Mouse (Mus musculus) frontal cortex, adult (tissue): ENCODE data around the gene Tmem120a.

ENCODE experiments used
- ATAC-seq: cut with Nextera tagmentation; 2 replicates; pipeline ENCODE4 v1.9.2; 2017; ENCODE audit warnings: mild to moderate bottlenecking, moderate library complexity, mixed read lengths; ENCODE audit not compliant: low TSS enrichment

Gene Tmem120a

DNA sequence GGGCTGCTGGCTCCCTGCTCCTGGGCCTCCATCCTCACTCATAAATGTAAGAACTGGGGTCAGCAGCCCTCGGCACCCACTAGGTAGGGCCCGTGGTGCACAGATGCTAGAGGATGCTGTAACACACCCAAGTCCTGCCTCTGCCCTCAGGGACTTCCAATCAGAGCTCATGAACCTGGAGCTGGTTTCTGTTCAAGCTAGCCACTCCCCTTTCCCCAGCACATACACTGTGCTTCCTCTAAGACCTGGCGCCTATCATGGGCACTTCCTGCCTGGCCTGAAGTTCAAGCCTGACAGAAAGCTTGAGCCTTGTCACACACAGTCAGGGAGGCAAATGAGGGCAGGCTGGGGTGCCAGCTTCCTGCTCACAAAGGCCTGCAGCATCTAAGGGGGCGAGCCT is 11.2 kb downstream of the Tmem120a start:
- no peak for ATAC-seq

DNA sequence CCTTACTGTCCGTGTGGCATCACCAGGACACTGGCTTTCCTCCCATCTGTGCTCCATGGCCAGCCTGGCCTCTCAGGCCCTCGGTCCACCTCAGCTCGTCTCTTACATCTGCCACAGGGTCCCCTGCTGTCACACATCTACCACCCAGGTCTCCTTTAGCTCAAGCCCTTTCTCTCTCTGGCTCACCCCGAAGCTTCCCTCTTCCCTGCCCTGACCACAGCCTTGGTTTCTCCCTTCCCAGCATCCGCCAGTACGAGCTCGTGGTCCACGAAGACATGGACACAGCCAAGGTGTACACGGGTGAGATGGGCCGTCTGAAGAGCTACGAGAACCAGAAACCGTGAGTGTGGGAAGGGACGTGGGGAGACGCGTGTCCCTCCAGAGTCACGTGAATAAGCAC is 12.9 kb downstream of the Tmem120a start:
- no peak for ATAC-seq

DNA sequence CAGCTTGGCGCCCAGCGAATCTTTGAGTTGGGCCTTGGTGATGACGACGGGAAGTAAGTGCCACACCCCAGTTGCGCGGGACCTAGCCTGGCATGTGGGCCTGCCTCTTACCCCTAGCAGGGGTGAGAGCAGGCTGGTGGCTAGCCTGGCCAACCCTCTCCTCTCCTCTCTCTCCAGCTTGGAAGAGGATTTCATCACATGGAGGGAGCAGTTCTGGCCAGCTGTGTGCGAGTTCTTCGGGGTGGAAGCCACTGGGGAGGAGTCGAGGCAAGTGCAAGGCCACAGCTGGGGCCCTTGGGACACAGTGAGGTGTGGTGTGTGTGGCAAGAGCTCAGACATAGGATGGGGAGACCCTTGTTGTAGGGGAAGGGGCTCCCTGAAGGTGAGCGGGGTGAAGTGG is 13.3 kb downstream of the Tmem120a start:
- no peak for ATAC-seq

DNA sequence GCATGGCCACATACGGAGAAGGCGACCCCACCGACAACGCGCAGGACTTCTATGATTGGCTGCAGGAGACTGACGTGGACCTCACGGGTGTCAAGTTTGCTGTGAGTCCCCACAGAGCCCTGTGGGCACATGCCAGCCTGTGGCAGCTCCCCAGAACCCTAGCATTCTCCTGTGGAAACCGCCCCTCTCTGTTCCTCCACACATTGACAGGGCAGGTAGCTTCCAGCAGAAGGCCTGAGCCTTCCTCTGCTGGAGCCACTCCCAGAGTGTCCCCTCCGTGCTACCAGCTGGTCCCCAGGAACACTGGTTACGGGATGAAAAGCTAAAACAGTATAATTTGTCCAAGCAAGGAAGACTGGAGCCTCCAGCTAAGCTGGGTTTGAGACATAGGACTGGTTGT is 14.0 kb downstream of the Tmem120a start:
- ATAC-seq, result no peak

DNA sequence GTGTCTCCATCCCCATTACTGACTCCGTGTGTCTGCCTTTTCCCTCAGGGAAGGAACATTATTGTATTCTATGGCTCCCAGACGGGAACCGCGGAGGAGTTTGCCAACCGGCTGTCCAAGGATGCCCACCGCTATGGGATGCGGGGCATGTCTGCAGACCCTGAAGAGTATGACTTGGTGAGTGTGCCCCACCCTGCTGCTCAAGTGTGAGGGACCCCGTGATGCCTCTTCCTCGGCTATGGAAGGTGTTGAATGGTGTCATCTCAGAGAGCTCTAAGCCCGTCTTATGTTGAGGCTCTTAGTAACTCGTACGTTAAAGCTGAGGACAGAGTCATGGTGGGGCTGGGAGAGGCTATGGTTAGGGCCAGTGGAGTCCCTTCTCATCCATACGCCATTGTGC is 14.9 kb downstream of the Tmem120a start:
- no peak for ATAC-seq

DNA sequence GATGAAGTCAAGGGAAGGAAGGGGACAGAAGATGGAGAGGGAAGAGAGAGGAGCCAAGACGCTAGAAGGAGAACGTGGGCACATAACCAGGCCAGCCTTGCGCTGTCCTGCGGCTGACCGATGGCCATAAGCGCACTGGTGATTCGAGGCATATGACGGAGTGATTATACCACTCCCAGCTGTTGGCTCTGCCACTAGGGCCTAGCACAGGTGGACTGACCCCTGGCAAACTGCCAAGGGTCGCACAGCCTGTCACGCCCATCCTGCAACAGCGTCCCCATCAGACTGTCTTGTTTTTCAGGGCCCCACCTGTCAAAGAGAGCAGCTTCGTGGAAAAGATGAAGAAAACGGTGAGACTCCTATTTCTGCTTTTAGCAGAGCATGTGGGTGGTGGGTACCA is 15.9 kb downstream of the Tmem120a start:
- no peak for ATAC-seq

DNA sequence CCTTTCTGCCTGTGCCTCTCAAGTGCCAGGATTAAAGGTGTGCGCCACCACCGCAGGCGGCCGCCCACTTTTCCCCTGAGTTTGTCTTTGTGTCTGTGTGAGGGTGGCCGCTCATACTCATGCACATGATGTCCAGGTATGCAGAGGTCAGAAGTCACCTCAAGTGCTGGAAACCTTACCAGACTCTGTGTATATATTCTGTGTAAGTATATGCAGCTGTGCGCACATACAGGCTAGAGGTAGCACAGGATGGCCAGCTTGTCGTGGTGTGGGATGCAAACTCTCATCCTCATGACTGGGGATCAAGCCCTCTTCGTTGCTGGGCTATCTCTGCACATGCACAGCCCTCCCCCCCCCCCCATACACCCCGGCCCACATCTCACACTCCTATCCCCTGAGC is 16.4 kb downstream of the Tmem120a start:
- ATAC-seq, result no peak

DNA sequence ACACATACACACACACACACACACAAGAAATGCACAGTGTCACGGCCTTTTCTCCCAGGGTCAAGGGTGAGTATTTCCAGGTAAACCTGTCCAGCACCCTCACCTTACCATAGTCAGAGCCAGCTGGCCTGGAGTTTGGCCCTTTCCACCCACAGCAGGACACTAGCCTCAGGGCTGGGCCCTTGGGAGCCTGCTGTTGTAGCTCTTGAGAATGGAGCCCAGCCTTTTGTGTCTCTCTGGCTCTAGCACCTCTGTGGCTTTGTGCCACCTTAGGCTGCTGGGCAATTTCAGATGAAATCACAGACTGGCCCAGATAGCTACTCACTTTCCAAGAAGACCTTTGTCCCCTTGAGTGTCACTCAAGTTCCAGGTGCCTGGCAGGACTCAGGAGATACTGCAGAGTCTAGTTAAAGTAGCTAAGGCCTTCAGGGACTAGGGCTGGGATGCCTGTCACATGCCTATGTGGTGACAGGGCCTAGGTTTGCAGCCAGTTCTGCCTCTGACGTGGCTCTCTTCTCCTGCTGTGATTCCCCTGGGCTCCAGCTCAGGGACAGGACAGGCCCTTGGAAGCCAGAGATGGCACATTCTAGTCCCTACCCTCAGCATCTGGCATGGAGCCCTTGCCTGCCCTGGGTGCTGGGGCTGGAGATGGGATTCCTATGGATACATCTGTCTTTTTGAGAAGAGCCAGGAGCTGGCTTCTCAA is 17.5 kb downstream of the Tmem120a start:
- no peak for ATAC-seq

DNA sequence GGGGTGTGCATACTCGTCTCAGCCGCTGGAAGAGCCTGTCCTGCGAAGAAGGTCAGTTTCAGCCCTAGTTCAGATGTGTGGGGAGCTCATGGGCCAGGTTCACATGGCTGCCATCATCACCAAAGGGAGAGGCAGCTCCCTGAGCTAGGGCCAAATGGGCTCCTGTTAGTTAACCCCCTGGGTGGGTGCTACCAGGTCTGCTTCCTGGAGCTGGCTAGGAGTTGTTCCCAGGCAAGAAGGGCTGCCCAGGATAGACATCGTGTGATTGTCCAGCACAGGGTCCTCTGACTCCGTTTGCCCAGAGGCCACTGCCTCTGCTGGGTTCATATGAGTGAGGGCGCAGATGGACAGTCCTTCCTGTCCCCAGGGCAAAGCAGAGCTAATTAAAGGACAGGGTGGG is 18.3 kb downstream of the Tmem120a start:
- no peak for ATAC-seq

DNA sequence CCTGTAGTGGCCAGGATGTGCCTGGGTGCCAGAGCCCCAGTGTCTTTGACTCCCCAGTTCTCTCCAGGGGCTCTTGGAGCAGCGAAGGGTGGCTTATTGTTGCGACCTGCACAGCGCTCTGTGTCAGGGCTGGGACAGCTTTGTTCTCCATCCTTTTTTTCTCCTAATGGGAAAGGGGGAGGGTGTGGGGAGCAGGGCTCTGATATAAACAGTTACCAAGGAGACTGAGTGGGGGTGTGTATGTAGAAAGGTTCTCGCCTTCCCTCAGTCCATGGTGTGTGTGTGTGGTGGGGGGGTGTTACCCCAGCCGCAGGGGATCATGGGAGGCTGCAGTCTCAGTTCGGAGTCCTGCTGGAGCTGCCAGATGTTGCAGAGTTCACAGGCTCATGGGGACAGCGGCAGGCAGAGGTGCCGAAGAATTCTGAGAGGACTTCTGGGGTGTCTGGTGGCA is 18.8 kb downstream of the Tmem120a start:
- ATAC-seq, result peak; percentile 69

DNA sequence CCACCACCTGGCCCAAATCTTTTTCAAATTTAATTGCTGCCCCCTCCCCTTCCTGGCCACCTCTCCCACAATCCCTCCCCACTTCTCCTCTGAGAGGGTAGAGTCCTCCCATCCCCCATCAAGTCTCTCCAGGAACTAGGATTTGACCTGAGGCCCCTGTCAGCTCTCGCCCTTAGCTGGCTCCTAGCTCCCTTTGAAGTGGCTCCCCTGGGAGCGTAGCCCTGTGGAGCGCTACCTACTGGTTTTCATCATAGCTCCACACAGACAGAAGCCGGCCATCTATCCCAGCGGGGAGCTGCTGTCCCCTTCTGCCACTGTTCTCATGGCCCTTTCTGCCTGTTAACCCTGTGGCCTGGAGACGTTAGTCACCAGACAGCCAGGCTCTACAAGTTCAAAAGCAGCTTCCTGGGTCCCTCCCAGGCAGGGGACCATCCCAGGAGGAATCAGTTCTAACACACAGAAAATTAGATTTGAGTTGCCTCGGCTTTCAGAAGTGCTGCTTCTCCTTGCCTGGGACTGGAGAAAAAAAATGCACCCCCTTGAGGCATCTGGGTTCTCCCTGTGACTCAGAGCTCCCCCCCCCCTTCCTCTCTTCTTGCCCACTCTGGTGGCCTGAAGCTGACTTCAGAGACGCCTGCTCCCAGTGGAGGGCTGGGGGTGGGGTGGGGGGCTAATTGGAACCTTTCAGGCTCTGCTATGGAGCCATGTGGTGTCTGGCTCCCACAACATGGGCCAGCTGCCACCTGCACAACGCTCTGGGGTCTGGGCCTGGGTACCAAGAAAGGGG is 19.5 kb downstream of the Tmem120a start:
- peak; percentile 45; the same call in 1 of the 2 replicates for ATAC-seq

DNA sequence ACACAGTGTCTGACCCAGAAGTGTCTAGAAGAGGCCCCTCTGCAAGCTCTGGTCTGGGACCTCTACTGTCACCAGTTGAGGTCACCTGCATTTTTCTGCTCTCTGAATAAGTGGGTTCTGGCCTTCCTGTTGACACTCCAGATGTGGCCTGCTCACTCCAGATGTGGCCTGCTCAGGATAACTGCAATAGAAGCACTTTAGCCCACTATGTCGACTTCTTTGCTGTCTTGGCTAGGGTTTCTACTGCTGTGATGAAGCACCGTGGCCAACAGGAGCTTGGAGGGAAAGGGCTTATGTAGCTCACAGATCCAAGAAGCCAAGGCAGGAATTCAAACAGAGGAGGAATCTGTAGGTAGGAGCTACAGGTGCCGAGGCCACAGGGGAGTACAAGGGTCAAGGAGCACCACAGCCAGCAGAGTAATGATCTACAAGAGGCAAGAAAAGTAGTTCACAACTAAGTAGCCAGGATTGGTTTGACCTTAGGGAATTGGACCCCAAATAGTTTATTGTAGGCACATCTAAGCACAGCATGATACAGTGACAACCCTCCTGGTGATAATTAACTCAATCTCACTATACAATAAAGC is 21.0 kb downstream of the Tmem120a start:
- no peak for ATAC-seq

DNA sequence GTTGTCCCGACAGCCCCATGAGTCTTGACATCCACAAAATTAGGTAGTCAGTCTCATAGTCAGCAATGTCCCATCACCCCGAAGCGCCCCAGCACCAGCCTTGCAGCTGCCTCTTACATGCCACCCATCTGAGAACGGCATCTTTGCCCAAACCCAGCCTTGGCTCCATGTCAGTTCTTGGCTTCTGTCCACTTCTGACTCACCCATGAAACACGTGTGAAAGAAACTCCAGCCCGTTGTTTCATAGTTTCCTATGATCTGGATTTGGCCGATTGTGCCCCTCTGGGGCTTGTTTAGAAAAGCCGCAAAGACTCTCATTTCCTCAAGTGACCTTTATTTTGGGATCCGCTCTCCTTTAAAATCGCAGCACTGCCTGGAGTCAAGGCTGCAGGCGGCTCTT is 22.1 kb downstream of the Tmem120a start:
- ATAC-seq, result peak; percentile 17; the same call in 1 of the 2 replicates

DNA sequence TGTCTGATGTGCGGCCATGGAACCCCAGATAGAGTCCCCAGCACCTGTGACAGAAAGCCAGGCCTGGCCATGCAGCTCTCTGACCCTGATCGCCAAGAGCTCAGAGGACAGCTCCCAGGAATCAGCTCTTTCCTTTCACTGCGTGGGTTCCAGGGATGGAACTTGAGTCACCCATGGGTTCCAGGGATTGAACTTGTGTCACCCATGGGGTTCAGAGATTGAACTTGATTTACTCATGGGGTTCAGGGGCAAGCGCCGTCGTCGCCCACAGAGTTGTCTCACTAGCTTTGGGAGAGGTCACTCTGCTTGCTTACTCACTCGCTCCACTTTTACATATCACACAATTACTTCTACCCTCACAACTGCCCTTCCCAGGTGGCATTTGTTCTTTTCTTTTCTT is 23.2 kb downstream of the Tmem120a start:
- no peak for ATAC-seq

DNA sequence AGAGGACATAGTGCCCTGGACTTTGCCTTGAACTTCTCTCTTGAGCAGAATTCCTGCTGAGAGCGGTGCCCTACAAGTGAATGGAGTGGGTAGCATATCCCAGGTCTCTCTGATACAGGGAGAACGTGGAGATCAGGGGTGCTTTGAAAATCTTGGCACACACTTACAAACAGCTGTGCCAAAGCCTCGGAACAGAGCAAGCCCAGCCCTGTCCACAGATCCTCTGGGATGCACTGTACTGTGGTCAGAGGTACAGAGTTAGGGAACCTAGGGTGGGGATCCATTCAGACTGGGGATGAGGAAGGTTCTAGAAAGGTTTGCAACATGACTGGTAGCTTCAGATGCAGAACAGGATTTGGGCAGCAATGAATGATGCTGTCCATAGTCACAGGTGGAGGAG is 24.1 kb downstream of the Tmem120a start:
- no peak for ATAC-seq

DNA sequence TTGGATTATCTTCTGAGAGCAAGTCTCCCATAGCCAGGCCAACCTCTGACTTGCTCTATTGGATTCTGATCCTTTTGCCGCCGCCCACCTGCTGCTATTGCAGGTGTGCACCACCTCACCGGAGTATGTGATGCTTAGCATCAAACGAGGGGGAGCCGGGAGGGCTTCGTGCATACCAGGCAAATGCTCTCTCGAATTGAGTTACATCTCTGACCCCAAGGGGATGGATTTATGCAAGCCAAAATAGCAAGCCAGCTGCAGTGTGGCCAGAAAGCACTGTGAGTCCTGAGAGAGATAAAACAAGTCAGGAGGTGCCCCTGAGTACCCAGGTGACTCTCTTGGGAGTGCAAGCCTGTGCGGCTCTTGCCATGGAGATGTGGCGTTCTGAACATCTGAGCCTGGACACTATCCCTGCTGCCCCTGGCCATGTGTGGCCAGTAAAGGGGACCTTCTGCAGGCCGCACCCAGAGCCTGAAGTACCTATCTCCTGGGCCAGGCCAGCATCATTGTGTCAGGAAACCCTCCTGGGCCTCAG is 24.6 kb downstream of the Tmem120a start:
- no peak for ATAC-seq

DNA sequence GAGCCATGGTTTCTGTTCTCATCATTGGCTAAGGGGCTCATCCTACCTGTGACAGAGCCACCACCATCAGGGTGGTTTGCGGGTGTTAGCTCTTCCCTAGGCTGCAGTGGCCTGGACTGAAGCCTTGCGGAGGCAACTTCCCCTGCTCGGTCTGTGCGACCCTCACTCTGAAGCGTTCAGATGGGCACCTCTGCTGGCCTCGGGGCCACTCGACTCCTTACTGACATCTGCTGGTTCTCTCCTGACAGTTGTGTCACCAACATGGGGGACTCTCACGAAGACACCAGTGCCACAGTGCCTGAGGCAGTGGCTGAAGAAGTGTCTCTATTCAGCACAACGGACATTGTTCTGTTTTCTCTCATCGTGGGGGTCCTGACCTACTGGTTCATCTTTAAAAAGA is 28.6 kb downstream of the Tmem120a start:
- ATAC-seq, result no peak

DNA sequence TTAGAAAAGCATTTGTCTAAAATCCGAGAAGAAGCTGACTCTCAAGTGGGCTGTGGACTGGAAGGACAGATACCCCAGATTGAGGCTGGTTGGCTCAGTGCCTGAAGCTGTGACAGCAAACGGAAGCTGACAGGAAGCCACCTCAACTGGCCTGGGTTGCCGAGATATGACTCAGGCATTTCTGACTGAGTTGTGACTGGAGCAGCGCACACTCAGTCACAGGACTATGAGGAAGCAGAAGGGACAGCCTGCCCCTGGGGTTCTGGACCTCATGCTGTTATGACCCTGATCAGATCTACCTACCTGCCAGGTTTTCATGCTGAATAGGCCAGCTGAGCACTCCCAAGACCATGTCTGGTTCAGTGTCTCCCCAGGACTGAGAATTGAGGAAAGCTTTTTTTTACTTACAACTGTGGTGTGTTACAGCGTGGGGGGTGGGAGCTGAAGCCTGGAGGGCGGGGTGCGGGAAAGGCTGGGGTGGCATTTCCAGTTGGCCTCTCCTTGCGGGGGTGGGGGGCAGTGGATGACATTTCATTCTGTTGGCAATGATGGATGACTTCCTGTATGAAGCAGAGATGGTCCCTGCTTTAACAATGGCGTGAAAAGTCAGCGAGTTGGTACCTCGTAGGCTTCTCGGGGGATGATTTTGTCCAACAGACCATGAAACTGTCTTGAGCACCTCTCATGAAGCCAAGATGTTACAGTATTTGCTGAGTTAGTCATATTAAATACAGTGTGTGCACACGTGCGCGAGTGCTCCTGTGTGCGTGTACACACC is 30.6 kb downstream of the Tmem120a start:
- peak; percentile 35 for ATAC-seq

DNA sequence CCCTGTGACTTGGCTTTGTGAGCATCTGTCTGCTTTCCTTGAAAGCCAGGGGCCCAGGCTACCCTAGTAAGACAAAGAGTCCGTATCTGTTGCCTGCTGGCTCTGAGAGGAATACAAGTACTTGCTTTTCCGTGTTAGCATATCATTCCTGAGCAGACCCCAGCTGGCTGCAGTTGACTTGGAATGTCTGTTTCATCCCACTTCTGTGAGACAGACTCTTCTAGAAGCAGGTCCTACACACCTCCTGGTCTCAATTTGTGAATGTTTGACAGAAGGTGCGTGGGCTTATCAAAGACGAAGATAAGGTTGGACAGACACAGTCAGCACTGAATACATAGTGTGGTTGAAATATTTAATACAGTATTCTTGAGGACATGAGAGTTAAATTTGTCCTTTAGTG is 31.4 kb downstream of the Tmem120a start:
- peak; percentile 50 for ATAC-seq

DNA sequence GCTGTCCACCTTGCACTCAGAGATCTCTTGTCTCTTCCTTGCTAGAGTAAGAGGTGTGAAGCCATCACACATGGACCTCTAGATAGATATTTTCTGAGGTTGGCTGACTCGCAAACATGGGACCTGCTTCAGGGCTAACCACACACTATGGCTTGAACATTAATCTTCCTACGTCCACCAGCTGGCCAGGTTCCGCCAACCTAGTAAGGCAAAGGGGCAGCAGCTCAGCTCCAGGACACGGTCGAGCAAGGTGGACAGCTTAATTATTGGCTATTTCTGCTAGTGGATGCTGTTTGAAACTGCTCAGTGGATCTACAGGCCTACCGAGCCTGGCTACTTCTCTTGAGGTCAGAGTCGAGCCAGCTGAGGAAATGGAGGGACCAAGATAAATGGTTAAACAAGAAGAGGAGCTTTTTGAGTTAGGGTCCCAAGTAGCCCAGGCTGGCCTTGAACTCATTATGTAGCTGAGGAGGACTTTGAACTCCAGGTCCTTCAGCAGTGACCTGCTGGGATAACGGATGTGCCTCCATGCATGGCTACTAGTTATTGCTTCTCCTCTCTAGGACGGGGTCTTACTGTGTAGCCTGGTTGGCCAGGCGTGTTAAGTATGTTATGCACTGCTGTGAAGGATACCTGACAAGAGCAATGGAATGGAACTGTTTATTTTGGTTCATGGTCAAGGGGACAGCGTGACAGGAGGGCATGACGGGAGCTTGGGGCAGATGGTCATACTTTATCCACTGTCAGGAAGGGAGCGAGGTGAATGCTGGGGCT is 32.5 kb downstream of the Tmem120a start:
- ATAC-seq, result no peak

DNA sequence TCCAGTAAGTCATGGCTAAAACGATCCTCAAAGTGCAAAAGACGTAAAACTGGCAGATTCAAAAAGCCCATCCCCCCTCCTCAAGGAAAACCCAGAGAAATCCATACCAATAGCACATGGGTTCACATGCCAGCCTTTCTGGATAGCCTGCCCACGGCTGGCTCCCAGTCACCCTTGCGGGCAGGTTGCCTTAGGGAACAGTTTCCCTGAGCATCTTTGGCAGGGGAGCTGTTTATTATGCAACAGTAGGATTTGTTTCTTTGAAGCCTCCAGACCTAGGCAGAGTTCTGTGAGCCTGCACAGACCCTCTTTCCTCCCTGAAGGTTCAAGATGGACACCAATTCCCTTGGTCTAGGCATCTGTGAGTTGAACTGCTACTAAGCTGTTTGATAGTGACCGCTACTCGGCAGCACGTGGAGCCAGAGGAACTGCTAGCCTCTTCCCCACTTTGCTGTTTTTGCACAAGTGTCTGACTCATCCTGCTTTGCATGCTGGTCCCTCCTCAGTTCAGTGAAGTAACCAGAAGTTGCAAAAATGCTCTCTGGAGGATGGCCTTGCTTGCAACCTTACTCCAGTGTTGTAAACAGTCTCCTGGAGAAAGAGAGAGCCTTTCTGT is 33.5 kb downstream of the Tmem120a start:
- peak; percentile 64 for ATAC-seq
